Mouse (Mus musculus) embryonic facial prominence, embryonic 13.5 days (tissue): ENCODE results near the gene Fpgt. TPM values are rescaled to one million over a fixed set of nuclear protein-coding genes. Genes with fewer than 3 reads are reported as not detected.

Source experiments
- ATAC-seq: fragments of 200-750 bp; cut with Nextera tagmentation; 2 replicates; pipeline ENCODE4 v1.8.0; 2017; ENCODE audit warnings: low read depth; ENCODE audit not compliant: insufficient number of reproducible peaks, insufficient read depth, low FRiP score, low TSS enrichment
- H3K27ac ChIP-seq: fragments of 300-500 bp; sonication (generic); 2 replicates; pipeline ENCODE4 v1.5.1; 2015; ENCODE audit warnings: moderate library complexity, mild to moderate bottlenecking, inconsistent platforms
- H3K27me3 ChIP-seq: fragments of 300-500 bp; sonication (generic); 2 replicates; pipeline ENCODE4 v1.6.1; 2015; ENCODE audit warnings: mild to moderate bottlenecking, inconsistent platforms
- H3K36me3 ChIP-seq: fragments of 300-500 bp; sonication (generic); 2 replicates; pipeline ENCODE4 v1.6.1; 2015; ENCODE audit warnings: mild to moderate bottlenecking, inconsistent platforms
- H3K4me1 ChIP-seq: fragments of 300-500 bp; sonication (generic); 2 replicates; pipeline ENCODE4 v1.6.1; 2015; ENCODE audit warnings: inconsistent platforms
- H3K4me2 ChIP-seq: fragments of 300-500 bp; sonication (generic); 2 replicates; pipeline ENCODE4 v1.6.1; 2015; ENCODE audit warnings: moderate library complexity, mild to moderate bottlenecking, inconsistent platforms
- H3K4me3 ChIP-seq: fragments of 300-500 bp; sonication (generic); 2 replicates; pipeline ENCODE4 v1.5.1; 2015; ENCODE audit warnings: mild to moderate bottlenecking, inconsistent platforms
- H3K9ac ChIP-seq: fragments of 300-500 bp; sonication (generic); 2 replicates; pipeline ENCODE4 v1.6.1; 2015; ENCODE audit warnings: mild to moderate bottlenecking, inconsistent platforms
- H3K9me3 ChIP-seq: fragments of 300-500 bp; sonication (generic); 2 replicates; pipeline ENCODE4 v1.6.1; 2016; ENCODE audit warnings: inconsistent platforms
- WGBS: fragments of 180-500 bp; shearing (Covaris S2); methylation state at CpG from one replicate; pipeline ENCODE4 v1.1.7; 2015; ENCODE audit warnings: mixed read lengths; 5-methylcytosine and 5-hydroxymethylcytosine counted together
- polyA plus RNA-seq: library from polyadenylated mRNA; unstranded; fragments of >200 nt; fragmentation: Nextera tagmentation; extraction: Ambion mirVana; gene quantifications from 2 replicates; pipeline ENCODE4 v1.2.1, GENCODE M21; 2015

Gene Fpgt
- polyA plus RNA-seq: 14.0 and 15.3 TPM in 2 replicates

- Histone ChIP-seq H3K4me3 (peak within 1 kb of the TSS; percentile 70), H3K36me3 (no peaks in the 10 kb centered on the region), H3K4me2 (peak within 1 kb of the TSS; percentile 66), H3K27ac (peak within 1 kb of the TSS; percentile 84), H3K9ac (peak within 1 kb of the TSS; percentile 81), H3K27me3 (no peaks in the 10 kb centered on the region), H3K4me1 (no peaks in the 10 kb centered on the region), H3K9me3 (no peaks in the 10 kb centered on the region)
- peak; percentile 99 for ATAC-seq
- under 1% methylated on average over 47 of the region's 47 CpGs for WGBS
These were observed at the start of gene Fpgt, which contains the start of gene Lrriq3 for GRCm38 (mm10) chr3:155093116-155093956. Gene Fpgt, minus strand, starts transcription at chr3:155093403. Gene Lrriq3, plus strand, starts transcription at chr3:155093434.

GRCm38 (mm10) chr3:155141047-155141446, 47.8 kb upstream of the Fpgt start:
- no peak for ATAC-seq
- no peak overlapping the region for H3K27ac ChIP-seq
- H3K4me3 ChIP-seq: no peak overlapping the region
- H3K9ac ChIP-seq: no peak overlapping the region
- no peaks in the 10 kb centered on the region for H3K27me3 ChIP-seq
- WGBS: 90% methylated on average over 11 of the region's 11 CpGs
- no peak overlapping the region for H3K4me2 ChIP-seq
- H3K9me3 ChIP-seq: no peaks in the 10 kb centered on the region
- H3K4me1 ChIP-seq: no peaks in the 10 kb centered on the region
- H3K36me3 ChIP-seq: no peaks in the 10 kb centered on the region

GRCm38 (mm10) chr3:155137737-155138136, 44.5 kb upstream of the Fpgt start:
- no peak for ATAC-seq
- H3K9ac ChIP-seq: no peak overlapping the region
- no peak overlapping the region for H3K27ac ChIP-seq
- H3K27me3 ChIP-seq: no peaks in the 10 kb centered on the region
- H3K4me1 ChIP-seq: no peaks in the 10 kb centered on the region
- 83% methylated on average over 5 of the region's 5 CpGs for WGBS
- H3K4me3 ChIP-seq: no peak overlapping the region
- H3K36me3 ChIP-seq: no peaks in the 10 kb centered on the region
- H3K9me3 ChIP-seq: no peaks in the 10 kb centered on the region
- H3K4me2 ChIP-seq: no peak overlapping the region

GRCm38 (mm10) chr3:155105957-155106356, 12.8 kb upstream of the Fpgt start:
- 24% methylated on average over 1 of the region's 1 CpGs for WGBS
- Histone ChIP-seq H3K4me1 (no peaks in the 10 kb centered on the region), H3K9ac (no peak overlapping the region), H3K4me3 (no peak overlapping the region), H3K27ac (no peak overlapping the region), H3K4me2 (no peak overlapping the region), H3K36me3 (no peaks in the 10 kb centered on the region), H3K9me3 (no peaks in the 10 kb centered on the region), H3K27me3 (no peaks in the 10 kb centered on the region)
- no peak for ATAC-seq

- H3K4me3 ChIP-seq: no peak overlapping the region
- no peak for ATAC-seq
- no peak overlapping the region for H3K27ac ChIP-seq
- H3K9me3 ChIP-seq: no peaks in the 10 kb centered on the region
- H3K4me1 ChIP-seq: no peaks in the 10 kb centered on the region
- H3K36me3 ChIP-seq: no peaks in the 10 kb centered on the region
- no peaks in the 10 kb centered on the region for H3K27me3 ChIP-seq
- WGBS: 75% methylated on average over 1 of the region's 1 CpGs
- no peak overlapping the region for H3K9ac ChIP-seq
- H3K4me2 ChIP-seq: no peak overlapping the region
These were observed 6.1 kb upstream of the Fpgt start for GRCm38 (mm10) chr3:155099266-155099665.

- Histone ChIP-seq H3K36me3 (peaks cover 8% of the 10 kb centered on the region), H3K27ac (no peak overlapping the region), H3K4me3 (peak overlapping the region; percentile 70), H3K27me3 (no peaks in the 10 kb centered on the region), H3K9me3 (no peaks in the 10 kb centered on the region), H3K9ac (no peak overlapping the region), H3K4me1 (no peaks in the 10 kb centered on the region), H3K4me2 (peak overlapping the region; percentile 66)
- 96% methylated on average over 6 of the region's 6 CpGs for WGBS
- ATAC-seq: no peak
These were observed 1.1 kb downstream of the Fpgt start for GRCm38 (mm10) chr3:155092081-155092480.

- no peak overlapping the region for H3K4me2 ChIP-seq
- H3K9me3 ChIP-seq: no peaks in the 10 kb centered on the region
- no peaks in the 10 kb centered on the region for H3K4me1 ChIP-seq
- H3K36me3 ChIP-seq: no peaks in the 10 kb centered on the region
- no peak overlapping the region for H3K9ac ChIP-seq
- H3K27ac ChIP-seq: no peak overlapping the region
- H3K27me3 ChIP-seq: no peaks in the 10 kb centered on the region
- no peak overlapping the region for H3K4me3 ChIP-seq
- no peak for ATAC-seq
- WGBS: 84% methylated on average over 4 of the region's 4 CpGs
These were observed 15.3 kb downstream of the Fpgt start for GRCm38 (mm10) chr3:155077908-155078307.

- Histone ChIP-seq H3K36me3 (no peaks in the 10 kb centered on the region), H3K27me3 (no peaks in the 10 kb centered on the region), H3K9ac (no peak overlapping the region), H3K4me2 (no peak overlapping the region), H3K4me1 (no peaks in the 10 kb centered on the region), H3K9me3 (no peaks in the 10 kb centered on the region), H3K27ac (no peak overlapping the region), H3K4me3 (no peak overlapping the region)
- ATAC-seq: no peak
These were observed 33.8 kb downstream of the Fpgt start for GRCm38 (mm10) chr3:155059449-155059822.

- no peak overlapping the region for H3K9ac ChIP-seq
- no peak for ATAC-seq
These were observed 34.3 kb downstream of the Fpgt start for GRCm38 (mm10) chr3:155058800-155059448.

GRCm38 (mm10) chr3:155057566-155057965, 35.6 kb downstream of the Fpgt start:
- Histone ChIP-seq H3K36me3 (no peaks in the 10 kb centered on the region), H3K4me2 (no peak overlapping the region), H3K4me3 (no peak overlapping the region), H3K27me3 (no peaks in the 10 kb centered on the region), H3K9me3 (no peaks in the 10 kb centered on the region), H3K4me1 (no peaks in the 10 kb centered on the region), H3K9ac (no peak overlapping the region), H3K27ac (no peak overlapping the region)
- ATAC-seq: no peak

More at GRCm38 (mm10) chr3:155058800-155059448, 34.3 kb downstream of the Fpgt start:
- Histone ChIP-seq H3K9me3 (no peaks in the 10 kb centered on the region), H3K27ac (no peak overlapping the region), H3K27me3 (no peaks in the 10 kb centered on the region), H3K4me1 (no peaks in the 10 kb centered on the region), H3K4me3 (no peak overlapping the region), H3K4me2 (no peak overlapping the region), H3K36me3 (no peaks in the 10 kb centered on the region)
- WGBS: 78% methylated on average over 6 of the region's 6 CpGs

GRCm38 (mm10) chr3:155056606-155057005, 36.6 kb downstream of the Fpgt start:
- Histone ChIP-seq H3K36me3 (no peaks in the 10 kb centered on the region), H3K4me1 (no peaks in the 10 kb centered on the region), H3K4me3 (no peak overlapping the region), H3K4me2 (no peak overlapping the region), H3K9ac (no peak overlapping the region), H3K27me3 (no peaks in the 10 kb centered on the region), H3K9me3 (no peaks in the 10 kb centered on the region), H3K27ac (no peak overlapping the region)
- ATAC-seq: no peak
